Mouse (Mus musculus): ENCODE measurements around the gene Mapk14.

Mapk14 gene

GRCm38 (mm10) chr17:28779735-28780134, 88.6 kb downstream of the Mapk14 start:
- no peak for DNase-seq (ENCODE audit: low read depth, low spot score)

- no peak for DNase-seq (ENCODE audit: low read depth, low spot score)
Observed at GRCm38 (mm10) chr17:28780836-28781235, 89.7 kb downstream of the Mapk14 start.

GRCm38 (mm10) chr17:28781290-28782045, 90.3 kb downstream of the Mapk14 start:
- DNase-seq (ENCODE audit: low read depth, low spot score), result no peak

GRCm38 (mm10) chr17:28785036-28785435, 93.9 kb downstream of the Mapk14 start:
- DNase-seq (ENCODE audit: low read depth, low spot score), result no peak

- DNase-seq (ENCODE audit: low read depth, low spot score), result no peak
Observed at GRCm38 (mm10) chr17:28787507-28787906, 96.4 kb downstream of the Mapk14 start.

GRCm38 (mm10) chr17:28797031-28797430, 105.9 kb downstream of the Mapk14 start:
- DNase-seq (ENCODE audit: low read depth, low spot score), result no peak
